Mouse (Mus musculus) adrenal gland, adult 2 months (tissue): ENCODE results near the gene D730048I06Rik. TPM values are rescaled to one million over a fixed set of nuclear protein-coding genes. Genes with fewer than 3 reads are reported as not detected.
"Not testable (repeated sequence)": the region's sequence is repeated elsewhere in the genome, so short reads cannot be mapped to it uniquely, and the experiment has no call there.

ENCODE experiments used
- DNase-seq: peaks from one replicate; pipeline ENCODE4 v3.0.0; 2021
- long read RNA-seq: library from polyadenylated mRNA; stranded (forward); transcript quantifications from one replicate; pipeline ENCODE4 v2.0.0, GENCODE M21; 2021
- polyA plus RNA-seq: library from polyadenylated mRNA; depleted of rRNA; stranded (reverse); fragments of >200 nt; gene quantifications from 2 replicates; pipeline ENCODE4 v1.2.3, GENCODE M21; 2012; rRNA removed
- total RNA-seq, 2 experiments: library from RNA; stranded (reverse); gene quantifications; 2 replicates each; pipeline ENCODE4 v1.2.3; 2021

D730048I06Rik gene
- total RNA-seq (not detected), polyA plus RNA-seq (not detected in 2 replicates)
- long read RNA-seq = 0 reads

GRCm38 (mm10) chr9:35790001-35790400 lies at the start of gene D730048I06Rik, which contains the start of gene Gm27235:
TSS of gene D730048I06Rik (minus strand) at chr9:35790112.
TSS of gene Gm27235 (minus strand) at chr9:35790101.
- DNase-seq = no peak

DNA sequence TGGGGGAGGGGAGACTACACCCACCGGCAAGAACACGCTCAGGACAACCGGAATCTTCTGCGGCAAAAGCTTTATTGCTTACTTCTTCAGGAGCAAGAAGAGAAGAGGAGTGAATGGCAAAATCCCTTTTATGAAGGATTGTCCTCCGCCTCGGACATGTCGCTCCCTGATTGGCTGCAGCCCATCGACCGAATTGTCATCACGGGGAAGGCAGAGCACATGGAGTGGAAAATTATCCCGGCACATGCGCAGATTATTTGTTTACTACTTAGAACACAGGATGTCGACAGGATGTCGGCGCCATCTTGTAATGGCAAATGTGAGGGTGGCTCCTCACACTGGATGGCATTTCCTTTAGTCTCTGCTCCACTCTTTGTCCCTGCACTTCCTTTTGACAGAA lies 28.0 kb upstream of the D730048I06Rik start:
- DNase-seq = not testable (repeated sequence)

GRCm38 (mm10) chr9:35798146-35798545 lies 8.2 kb upstream of the D730048I06Rik start:
- no peak for DNase-seq

DNA sequence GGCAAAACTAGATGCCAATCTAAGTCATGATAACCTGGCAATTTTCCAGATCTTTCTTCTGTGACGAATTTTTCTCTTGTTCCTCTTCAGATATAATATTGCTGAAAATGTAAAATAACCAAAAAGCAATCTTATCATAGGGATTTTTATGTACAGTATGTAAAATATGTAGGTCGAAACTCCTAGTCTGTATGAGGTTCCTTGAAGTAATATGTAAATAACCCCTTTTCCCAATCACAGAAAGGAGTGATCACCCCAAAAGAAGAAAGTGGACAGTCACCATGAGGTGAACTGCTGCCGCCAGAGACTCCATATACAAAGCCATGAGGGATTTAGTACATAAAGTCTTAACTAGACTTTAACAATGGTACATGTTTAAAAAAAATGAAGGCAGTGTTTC lies 11.9 kb downstream of the D730048I06Rik start, which contains the start of gene Gm17727:
TSS of gene Gm17727 (minus strand) at position 101 of the 400 bp plus-strand sequence.
- DNase-seq = no peak

- no peak for DNase-seq
Measured at GRCm38 (mm10) chr9:35756843-35757242, 33.1 kb downstream of the D730048I06Rik start.

DNA sequence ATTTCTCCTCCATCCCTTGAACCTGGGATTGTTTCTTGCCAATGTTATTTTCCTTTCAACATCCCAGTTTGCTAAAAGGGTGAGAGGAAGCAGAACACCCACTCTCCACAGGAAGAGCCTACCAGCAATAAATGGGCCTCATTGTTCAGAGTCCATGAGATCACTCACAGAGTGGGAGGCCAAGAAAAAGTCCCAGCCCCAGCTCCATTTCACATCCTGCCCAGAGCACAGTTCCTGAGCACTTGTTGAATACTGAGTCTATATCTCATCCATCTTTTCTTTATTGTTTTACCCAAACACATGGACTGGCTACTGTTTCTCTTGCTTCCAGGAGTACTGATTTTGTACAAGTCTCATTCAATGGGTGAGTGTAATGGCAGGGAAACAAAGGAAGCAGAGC lies 49.2 kb downstream of the D730048I06Rik start, which contains the start of gene Gm17677:
TSS of gene Gm17677 (plus strand) at position 301 of the 400 bp plus-strand sequence.
- no peak for DNase-seq

Other genes with a start within 250 kb of the D730048I06Rik start
- 1 to 10 TPM in 1 of 2 experiments, under 1 TPM in 1; 0.63 to 1.1 TPM for gene Ddx25, start 231.6 kb downstream of the D730048I06Rik start, total RNA-seq
- 0.17 and 0.19 TPM in 2 replicates for gene Ddx25, start 231.6 kb downstream of the D730048I06Rik start, polyA plus RNA-seq
- 10 to 100 TPM; 12.3 to 12.5 TPM for gene Pus3, start 231.5 kb downstream of the D730048I06Rik start, total RNA-seq
- gene Pus3, start 231.5 kb downstream of the D730048I06Rik start, polyA plus RNA-seq = 0.21 and 0.33 TPM in 2 replicates
- under 1 TPM in 1 of 2 experiments, not detected in 1; 0.28 TPM for gene Pate2, start 219.8 kb downstream of the D730048I06Rik start, total RNA-seq
- 0.08 and 0.09 TPM in 2 replicates for gene Pate2, start 219.8 kb downstream of the D730048I06Rik start, polyA plus RNA-seq
- 1 to 10 TPM; 3.6 to 3.9 TPM for gene Hyls1, start 219.7 kb downstream of the D730048I06Rik start, total RNA-seq
- 0.53 and 0.66 TPM in 2 replicates for gene Hyls1, start 219.7 kb downstream of the D730048I06Rik start, polyA plus RNA-seq
- not detected for gene Pate4, start 178.2 kb downstream of the D730048I06Rik start, total RNA-seq
- not detected in 2 replicates for gene Pate4, start 178.2 kb downstream of the D730048I06Rik start, polyA plus RNA-seq
- gene Pate3, start 141.9 kb downstream of the D730048I06Rik start, total RNA-seq = not detected
- not detected in 2 replicates for gene Pate3, start 141.9 kb downstream of the D730048I06Rik start, polyA plus RNA-seq
- not detected for gene Pate1, start 102.7 kb downstream of the D730048I06Rik start, total RNA-seq
- not detected in 2 replicates for gene Pate1, start 102.7 kb downstream of the D730048I06Rik start, polyA plus RNA-seq
- not detected for gene Gm17677, start 49.1 kb downstream of the D730048I06Rik start, total RNA-seq
- not detected in 2 replicates for gene Gm17677, start 49.1 kb downstream of the D730048I06Rik start, polyA plus RNA-seq
- gene Gm17727, start 12.0 kb downstream of the D730048I06Rik start, total RNA-seq = not detected
- not detected in 2 replicates for gene Gm17727, start 12.0 kb downstream of the D730048I06Rik start, polyA plus RNA-seq
- not detected for gene Gm27235, start within 50 bp of the D730048I06Rik start, total RNA-seq
- not detected in 2 replicates for gene Gm27235, start within 50 bp of the D730048I06Rik start, polyA plus RNA-seq
- gene 9230110F15Rik, start 54.0 kb upstream of the D730048I06Rik start, total RNA-seq = not detected
- not detected in 2 replicates for gene 9230110F15Rik, start 54.0 kb upstream of the D730048I06Rik start, polyA plus RNA-seq
- gene 9230113P08Rik, start 118.3 kb upstream of the D730048I06Rik start, total RNA-seq = not detected
- not detected in 2 replicates for gene 9230113P08Rik, start 118.3 kb upstream of the D730048I06Rik start, polyA plus RNA-seq